Mouse (Mus musculus): ENCODE measurements at regions not wholly inside any gene's neighbourhood (a gene's known extent, or its start where the extent isn't known, plus 50 kb on each side); places are given as distances from the start of the nearest gene placed in this dataset.

DNA sequence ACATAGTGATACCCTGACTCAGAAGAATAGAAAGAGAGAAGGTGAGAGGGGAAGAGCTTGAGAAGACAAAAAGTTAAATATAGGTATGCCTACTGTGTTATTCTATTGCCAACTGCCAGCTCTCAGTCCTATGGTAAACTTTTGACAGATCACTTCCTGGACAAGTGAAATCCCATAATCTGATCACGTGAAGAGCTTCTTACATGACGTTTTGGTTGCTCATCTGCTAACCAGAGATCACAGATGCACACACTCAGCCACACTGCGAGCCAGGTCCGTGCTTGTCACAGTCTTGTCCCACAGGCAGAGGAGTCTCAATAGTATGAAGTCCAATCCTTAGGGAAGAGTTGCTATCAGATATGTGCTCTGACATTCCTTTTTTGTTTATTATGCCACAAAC lies 147.8 kb upstream of the Zfp703 start:
- DNase-seq, result no peak

GRCm38 (mm10) chr8:26831148-26831547 lies 146.0 kb upstream of the Zfp703 start:
- DNase-seq, result no peak

GRCm38 (mm10) chr8:26831790-26832189 lies 145.3 kb upstream of the Zfp703 start:
- DNase-seq, result no peak

DNA sequence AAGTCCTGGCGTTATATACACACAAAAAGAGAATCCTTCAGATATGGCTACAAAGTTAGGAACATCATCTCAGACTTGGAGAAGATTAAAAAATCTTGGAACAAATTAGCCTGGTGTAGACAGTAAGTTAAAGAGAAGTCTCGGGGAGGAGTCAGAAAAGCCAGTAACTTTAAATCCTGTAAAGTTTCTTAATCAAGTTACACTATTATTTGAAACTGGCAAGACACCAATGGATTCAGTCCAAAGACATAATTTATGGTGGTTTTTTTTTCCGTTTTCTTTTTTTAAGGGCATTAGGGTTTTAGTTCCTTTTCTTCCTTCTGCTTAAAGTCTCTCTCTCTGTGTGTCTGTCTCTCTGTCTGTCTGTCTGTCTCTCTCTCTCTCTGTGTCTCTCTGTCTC lies 144.6 kb upstream of the Zfp703 start:
- DNase-seq, result no peak

GRCm38 (mm10) chr8:26833297-26833696 lies 143.8 kb upstream of the Zfp703 start:
- DNase-seq, result no peak

DNA sequence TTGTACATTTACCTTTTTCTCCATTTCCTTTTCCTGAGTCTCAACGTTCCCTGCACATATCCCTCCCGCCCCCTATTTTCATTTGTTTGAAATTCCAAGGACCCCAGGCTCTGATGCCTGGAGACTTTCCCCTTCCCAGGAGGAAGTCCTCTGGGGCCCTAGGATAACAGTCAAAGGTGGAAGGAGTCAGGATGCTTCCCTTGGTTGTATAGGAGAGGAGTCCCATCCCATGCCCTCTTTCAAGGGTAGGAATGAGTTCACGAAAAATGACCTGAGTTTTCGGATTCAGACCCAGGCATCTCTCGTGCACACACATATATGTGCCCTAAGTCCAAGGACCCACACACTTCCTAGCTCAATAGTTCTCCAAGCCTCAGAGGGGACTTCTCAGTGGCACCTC lies 143.3 kb upstream of the Zfp703 start:
- no peak for DNase-seq

DNA sequence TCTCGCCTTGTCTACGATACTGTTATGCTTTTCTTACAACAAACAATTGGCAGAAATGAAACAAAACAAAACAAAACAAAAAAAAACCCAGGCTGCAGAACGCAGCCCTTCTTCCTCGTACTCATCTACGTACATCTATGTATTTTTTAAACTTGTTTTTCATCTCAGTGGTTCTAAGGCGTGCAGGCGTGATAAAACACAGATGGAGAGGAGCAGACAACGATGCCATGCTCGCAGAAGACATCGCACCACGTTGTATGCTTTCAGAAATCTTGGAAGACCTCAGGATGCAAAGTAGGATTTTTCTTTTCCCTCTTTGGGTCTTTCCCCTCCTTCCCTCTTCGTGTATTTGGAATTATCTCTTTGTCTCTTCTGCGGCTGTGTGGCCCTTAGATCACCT lies 142.5 kb upstream of the Zfp703 start:
- DNase-seq, result no peak

GRCm38 (mm10) chr8:26835076-26835475 lies 142.0 kb upstream of the Zfp703 start:
- no peak for DNase-seq

DNA sequence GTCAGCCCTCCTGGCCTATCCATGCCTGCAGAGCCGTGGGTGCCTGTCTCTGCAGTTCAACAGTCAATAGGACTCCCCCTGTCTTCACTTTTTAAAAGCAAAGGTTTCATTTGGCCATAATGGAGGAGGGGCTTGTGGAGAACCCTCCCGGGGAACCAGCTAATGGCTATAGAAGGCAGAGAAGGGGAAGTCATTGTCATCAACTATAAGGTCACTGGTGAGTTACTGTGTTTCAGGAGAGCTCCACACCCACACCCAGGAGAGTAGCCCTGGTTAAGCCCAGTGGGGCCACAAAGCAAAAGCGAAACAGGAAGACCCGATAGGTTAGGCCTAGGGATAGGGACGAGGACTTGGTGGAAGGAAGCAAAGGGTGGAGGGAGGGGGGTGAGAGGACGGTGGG lies 141.5 kb upstream of the Zfp703 start:
- DNase-seq, result no peak

DNA sequence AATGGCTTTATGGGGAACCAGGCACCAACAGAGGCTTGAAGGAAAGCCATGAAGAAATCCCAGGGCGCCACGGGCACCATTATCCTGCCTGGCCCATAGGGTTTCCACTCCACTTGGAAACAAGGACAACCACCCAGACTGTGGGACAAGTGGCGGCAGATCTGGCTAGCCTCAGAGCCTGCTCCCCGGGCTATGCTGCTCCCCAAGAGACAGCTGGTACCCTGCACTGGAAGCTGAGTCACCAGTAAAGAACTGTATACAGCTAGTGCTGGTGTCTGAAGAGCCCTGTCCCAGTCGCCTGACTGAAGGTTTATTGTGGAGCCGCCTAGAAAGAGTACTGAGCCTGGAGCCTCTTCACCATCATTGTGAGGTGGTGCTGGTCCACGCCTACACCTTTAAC lies 140.6 kb upstream of the Zfp703 start:
- DNase-seq, result no peak

DNA sequence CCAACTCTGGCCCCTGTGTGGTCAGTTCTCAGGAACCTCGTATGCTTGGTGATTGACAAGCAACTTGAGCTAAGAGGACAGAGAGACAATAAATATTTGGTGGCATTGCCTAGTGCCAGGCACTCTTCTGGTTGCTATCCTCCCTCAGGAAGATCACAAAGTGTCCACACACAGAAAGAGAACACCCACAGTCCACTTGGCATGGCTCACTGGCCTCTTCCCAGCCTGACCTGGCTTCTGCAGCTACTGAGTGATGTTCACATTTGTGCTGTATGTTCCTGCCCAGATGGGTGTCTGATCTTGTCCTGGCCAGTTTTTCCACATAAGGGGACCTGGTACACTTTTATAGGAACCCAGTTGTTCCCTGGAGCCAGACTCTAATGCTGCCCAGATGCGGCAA lies 136.8 kb upstream of the Zfp703 start:
- DNase-seq, result peak; percentile 80

GRCm38 (mm10) chr8:26840745-26841680 lies 136.1 kb upstream of the Zfp703 start:
- peak; percentile 9 for DNase-seq

- no peak for DNase-seq
Observed at GRCm38 (mm10) chr8:26843714-26844113, 133.4 kb upstream of the Zfp703 start.

GRCm38 (mm10) chr8:26844132-26844808 lies 132.9 kb upstream of the Zfp703 start:
- no peak for DNase-seq

DNA sequence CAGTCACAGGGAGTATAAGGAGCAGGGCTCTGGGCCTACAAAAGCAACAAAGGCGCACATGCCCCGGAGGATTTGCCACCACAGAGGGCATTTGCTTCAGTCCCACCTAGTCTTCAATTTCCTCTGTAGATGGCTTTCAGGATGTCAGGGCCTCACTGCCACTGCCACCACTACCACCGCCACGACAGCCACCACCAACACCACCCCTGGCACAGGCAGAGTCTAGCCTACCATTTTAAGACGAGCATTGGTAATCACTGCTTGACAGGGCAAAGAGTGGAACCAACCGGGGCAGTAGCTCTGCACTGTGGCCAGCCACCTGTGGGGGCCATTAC lies 132.3 kb upstream of the Zfp703 start:
- no peak for DNase-seq

DNA sequence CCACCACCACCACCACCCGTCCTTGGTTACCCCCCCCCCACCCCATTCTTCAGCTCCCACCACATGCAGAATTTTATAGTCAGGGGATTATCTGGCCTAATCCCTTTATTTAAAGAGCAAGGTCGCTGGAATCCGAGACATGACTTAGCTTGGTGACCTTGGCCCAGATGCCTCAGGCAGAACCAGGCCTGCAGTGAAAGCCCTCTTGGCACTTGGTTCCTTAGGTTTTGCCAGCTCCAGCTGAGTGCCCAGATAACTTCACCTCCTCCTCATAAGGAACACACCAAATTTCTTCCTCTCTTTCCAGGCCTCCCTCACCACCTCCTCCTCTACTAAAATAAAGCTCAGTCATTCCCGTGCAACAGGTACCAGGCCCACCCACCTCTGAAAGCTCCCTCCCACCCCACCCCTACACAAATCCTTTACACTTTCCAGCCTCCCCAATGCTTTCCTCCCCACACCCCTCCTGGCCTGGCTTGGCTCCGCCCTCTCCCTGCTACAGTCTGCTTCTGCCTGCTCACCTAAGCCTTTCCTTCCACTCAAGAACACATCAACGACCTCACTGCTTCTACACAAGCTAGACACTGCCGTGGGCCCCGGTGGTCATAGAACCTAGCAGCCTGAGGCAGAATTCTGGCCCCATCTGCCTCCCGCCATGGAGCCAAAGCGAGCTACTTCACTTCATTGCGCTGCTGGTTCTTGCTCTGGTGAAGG lies 131.5 kb upstream of the Zfp703 start:
- no peak for DNase-seq

DNA sequence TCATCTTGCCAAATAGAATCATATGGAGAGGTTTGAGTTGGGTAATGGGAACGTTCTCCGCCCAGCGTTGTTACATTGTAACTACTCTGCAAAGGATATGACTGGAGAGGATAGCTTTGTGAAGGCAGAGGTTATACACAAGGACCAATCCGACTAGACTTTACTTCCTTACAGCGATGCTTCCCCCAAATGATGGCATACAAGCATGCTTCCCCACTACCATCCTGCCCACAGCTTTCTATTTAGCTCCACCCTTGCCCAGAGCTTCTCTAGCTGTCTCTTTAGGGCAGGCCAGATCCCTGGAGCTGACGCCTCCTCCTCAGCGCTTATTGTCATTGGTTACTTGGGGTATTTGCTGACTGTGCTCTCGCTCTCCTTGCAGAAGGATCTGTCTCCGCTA lies 130.1 kb upstream of the Zfp703 start:
- no peak for DNase-seq

DNA sequence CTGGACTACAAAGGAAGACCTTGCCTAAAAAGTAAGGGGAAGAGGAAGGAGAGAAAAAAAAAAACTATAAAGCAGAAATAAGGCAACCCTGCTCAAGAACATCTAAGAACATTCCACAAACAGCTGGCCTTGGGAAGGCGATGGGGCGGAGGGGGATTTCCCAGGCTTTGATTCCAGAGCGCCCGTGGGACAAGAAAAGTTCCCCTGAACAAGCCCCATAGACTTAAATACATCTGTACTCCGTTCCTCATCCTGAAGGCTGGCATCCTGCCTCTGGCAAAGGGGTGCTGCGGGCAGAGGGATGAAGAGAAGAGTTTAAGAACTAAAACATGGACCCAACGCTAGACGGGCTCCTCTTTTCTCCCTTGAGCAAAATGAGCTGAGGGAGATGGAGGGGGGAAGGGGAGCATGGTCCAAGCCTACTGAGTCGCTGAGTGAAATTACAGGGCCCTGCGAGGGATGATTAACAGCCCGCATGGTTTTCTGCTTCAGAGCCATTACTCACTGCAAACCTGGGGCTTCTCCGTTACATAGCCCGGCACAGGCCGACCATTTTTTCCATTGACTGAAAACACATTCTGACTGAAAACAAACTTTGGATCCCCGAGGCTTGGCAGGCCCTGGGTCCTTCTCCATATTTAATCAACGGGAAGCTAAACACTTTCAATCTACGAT lies 128.9 kb upstream of the Zfp703 start:
- no peak for DNase-seq

DNA sequence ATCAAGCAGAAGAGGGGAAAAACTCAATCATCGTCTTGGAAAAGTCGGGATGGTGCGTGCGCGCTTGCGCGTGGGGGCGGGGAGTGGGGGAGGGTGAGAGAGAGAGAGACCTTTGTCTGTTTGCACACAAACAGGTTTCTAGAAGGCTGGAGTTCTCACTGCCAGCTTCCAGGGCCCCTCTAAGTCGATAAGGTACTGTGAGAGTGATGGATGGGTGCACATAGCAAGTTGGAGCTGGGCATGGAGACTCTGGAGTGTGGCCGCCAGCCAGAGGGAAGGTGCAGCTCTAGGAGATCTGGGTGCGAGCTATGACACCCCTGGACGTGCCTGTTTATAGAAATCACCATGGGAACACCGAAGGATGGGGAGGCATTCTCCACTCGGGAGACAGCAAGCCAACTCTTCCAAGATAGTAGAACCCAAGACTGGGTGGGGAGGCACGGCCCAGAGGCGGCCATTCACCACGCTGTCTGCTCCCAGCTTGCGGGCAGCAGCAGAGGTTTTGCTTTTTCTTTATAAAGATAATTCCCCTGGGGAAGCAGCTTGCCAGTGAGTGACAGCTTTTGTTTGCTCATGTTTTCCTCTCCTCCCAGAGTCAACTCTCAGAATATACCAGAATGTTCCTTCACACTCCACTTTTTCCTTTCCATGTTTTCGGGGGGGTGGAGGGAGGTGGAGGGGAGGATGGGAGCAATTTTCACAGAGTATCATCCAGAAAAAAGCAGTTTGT lies 128.0 kb upstream of the Zfp703 start:
- no peak for DNase-seq

- DNase-seq, result no peak
Observed at GRCm38 (mm10) chr8:26851871-26852800, 125.0 kb upstream of the Zfp703 start.

- DNase-seq, result no peak
Observed at GRCm38 (mm10) chr8:26852921-26853320, 124.2 kb upstream of the Zfp703 start.

All from cerebellum, adult 9-11 months (tissue).